Mouse (Mus musculus) liver, postnatal 0 days (tissue): Measurements from ENCODE around the gene Pacrg. TPM values are rescaled to one million over a fixed set of nuclear protein-coding genes. Genes with fewer than 3 reads are reported as not detected.

Experiments
- ATAC-seq: fragments of 200-750 bp; cut with Nextera tagmentation; 2 replicates; pipeline ENCODE4 v1.8.0; 2017; ENCODE audit warnings: mild to moderate bottlenecking, moderate library complexity
- DNase-seq: peaks from one replicate; pipeline ENCODE4 v3.0.0-alpha.2; 2016
- H3K27ac ChIP-seq: fragments of 300-500 bp; sonication (generic); 2 replicates; pipeline ENCODE4 v1.5.1; 2014; ENCODE audit warnings: antibody characterized with exemption, moderate library complexity, mild to moderate bottlenecking, low read depth
- H3K27me3 ChIP-seq: fragments of 300-500 bp; sonication (generic); 2 replicates; pipeline ENCODE4 v1.6.1; 2014; ENCODE audit warnings: low read length, control low read depth, mixed read lengths; ENCODE audit not compliant: insufficient read depth
- H3K36me3 ChIP-seq: fragments of 300-500 bp; sonication (generic); replicated peaks from 2 replicates; pipeline ENCODE4 v1.6.1; 2014; ENCODE audit warnings: mild to moderate bottlenecking, control low read depth, low read length, moderate library complexity, mixed read lengths; ENCODE audit not compliant: insufficient read depth
- H3K4me1 ChIP-seq: fragments of 300-500 bp; sonication (generic); 2 replicates; pipeline ENCODE4 v1.6.1; 2014; ENCODE audit warnings: antibody characterized with exemption, mild to moderate bottlenecking, control low read depth; ENCODE audit not compliant: insufficient read depth
- H3K4me2 ChIP-seq: fragments of 300-500 bp; sonication (generic); 2 replicates; pipeline ENCODE4 v1.6.1; 2014; ENCODE audit warnings: low read depth, mild to moderate bottlenecking, low read length, moderate library complexity, mixed read lengths
- H3K4me3 ChIP-seq: fragments of 300-500 bp; sonication (generic); 2 replicates; pipeline ENCODE4 v1.5.1; 2014; ENCODE audit warnings: low read depth, low read length
- H3K9ac ChIP-seq: fragments of 300-500 bp; sonication (generic); replicated peaks from 2 replicates; pipeline ENCODE4 v1.6.1; 2014; ENCODE audit warnings: mild to moderate bottlenecking, moderate library complexity
- H3K9me3 ChIP-seq: fragments of 300-500 bp; sonication (generic); 2 replicates; pipeline ENCODE4 v1.6.1; 2016; ENCODE audit warnings: mild to moderate bottlenecking, control low read depth, low read length, mixed read lengths
- CTCF ChIP-seq: sonication (generic); IDR thresholded peaks from 2 replicates; pipeline ENCODE4 v1.5.1; 2016; ENCODE audit warnings: antibody characterized with exemption, low read depth
- EP300 ChIP-seq: IDR thresholded peaks from 2 replicates; pipeline ENCODE4 v1.6.1; 2016; ENCODE audit warnings: antibody characterized with exemption, low read depth, mild to moderate bottlenecking
- WGBS: fragments of 180-500 bp; shearing (Covaris S2); extraction: QIAGEN DNeasy Blood & Tissue Kit; methylation state at CpG from one replicate; pipeline ENCODE4 v1.1.7; 2014; ENCODE audit not compliant: insufficient replicate concordance; 5-methylcytosine and 5-hydroxymethylcytosine counted together
- polyA plus RNA-seq: library from polyadenylated mRNA; unstranded; fragments of >200 nt; fragmentation: Nextera tagmentation; extraction: Ambion mirVana; gene quantifications from 2 replicates; pipeline ENCODE4 v1.2.1, GENCODE M21; 2015

Pacrg gene
- polyA plus RNA-seq, 1 experiment from 2014 or later, result not detected

GRCm38 (mm10) chr17:10608146-10608545, 232.0 kb downstream of the Pacrg start:
- H3K4me3 ChIP-seq, result no peak overlapping the region
- no peaks in the 10 kb centered on the region for H3K27me3 ChIP-seq
- H3K27ac ChIP-seq, result no peak overlapping the region
- ATAC-seq, result no peak
- no peak for DNase-seq
- 67% methylated on average over 4 of the region's 4 CpGs for WGBS
- no peak overlapping the region for H3K4me2 ChIP-seq
- no peaks in the 10 kb centered on the region for H3K36me3 ChIP-seq
- TF ChIP-seq CTCF (no peak), EP300 (no peak)
- H3K4me1 ChIP-seq, result peaks cover 3% of the 10 kb centered on the region; the same call in 1 of the 2 replicates
- H3K9ac ChIP-seq, result no peak overlapping the region
- H3K9me3 ChIP-seq, result no peaks in the 10 kb centered on the region

GRCm38 (mm10) chr17:10606090-10606489, 234.0 kb downstream of the Pacrg start:
- TF ChIP-seq CTCF (no peak), EP300 (no peak)
- no peaks in the 10 kb centered on the region for H3K36me3 ChIP-seq
- DNase-seq, result no peak
- H3K4me3 ChIP-seq, result no peak overlapping the region
- H3K4me2 ChIP-seq, result no peak overlapping the region
- peaks cover 3% of the 10 kb centered on the region; the same call in 1 of the 2 replicates for H3K4me1 ChIP-seq
- no peaks in the 10 kb centered on the region for H3K27me3 ChIP-seq
- ATAC-seq, result no peak
- no peak overlapping the region for H3K27ac ChIP-seq
- WGBS, result 28% methylated on average over 3 of the region's 3 CpGs
- no peaks in the 10 kb centered on the region for H3K9me3 ChIP-seq
- no peak overlapping the region for H3K9ac ChIP-seq

- WGBS, result 78% methylated on average over 4 of the region's 4 CpGs
- Histone ChIP-seq H3K27ac (no peak overlapping the region), H3K9ac (no peak overlapping the region), H3K36me3 (no peaks in the 10 kb centered on the region), H3K4me2 (no peak overlapping the region), H3K9me3 (no peaks in the 10 kb centered on the region), H3K27me3 (no peaks in the 10 kb centered on the region), H3K4me1 (no peaks in the 10 kb centered on the region), H3K4me3 (no peak overlapping the region)
- no peak for DNase-seq
- ATAC-seq, result no peak
- TF ChIP-seq CTCF, result no peak
- TF ChIP-seq EP300, result no peak
Measured at GRCm38 (mm10) chr17:10597741-10598140, 242.4 kb downstream of the Pacrg start.

GRCm38 (mm10) chr17:10589604-10590003, 250.5 kb downstream of the Pacrg start:
- no peak overlapping the region for H3K4me3 ChIP-seq
- H3K9ac ChIP-seq, result no peak overlapping the region
- TF ChIP-seq EP300, result no peak
- TF ChIP-seq CTCF, result no peak
- no peaks in the 10 kb centered on the region for H3K4me1 ChIP-seq
- H3K27ac ChIP-seq, result no peak overlapping the region
- ATAC-seq, result no peak
- no peak for DNase-seq
- no peaks in the 10 kb centered on the region for H3K36me3 ChIP-seq
- no peaks in the 10 kb centered on the region for H3K9me3 ChIP-seq
- H3K27me3 ChIP-seq, result no peaks in the 10 kb centered on the region
- WGBS, result 81% methylated on average over 7 of the region's 7 CpGs
- no peak overlapping the region for H3K4me2 ChIP-seq

- H3K9me3 ChIP-seq, result no peaks in the 10 kb centered on the region
- H3K4me1 ChIP-seq, result no peaks in the 10 kb centered on the region
- ATAC-seq, result no peak
- H3K27ac ChIP-seq, result no peak overlapping the region
- H3K9ac ChIP-seq, result no peak overlapping the region
- no peak for DNase-seq
- H3K27me3 ChIP-seq, result no peaks in the 10 kb centered on the region
- H3K4me2 ChIP-seq, result no peak overlapping the region
- no peaks in the 10 kb centered on the region for H3K36me3 ChIP-seq
- WGBS, result 72% methylated on average over 7 of the region's 7 CpGs
- no peak overlapping the region for H3K4me3 ChIP-seq
- TF ChIP-seq EP300, result no peak
- TF ChIP-seq CTCF, result no peak
Measured at GRCm38 (mm10) chr17:10588922-10589400, 251.2 kb downstream of the Pacrg start.

GRCm38 (mm10) chr17:10583301-10583700, 256.8 kb downstream of the Pacrg start:
- ATAC-seq (no peak), DNase-seq (no peak)
- Histone ChIP-seq H3K36me3 (no peaks in the 10 kb centered on the region), H3K4me2 (no peak overlapping the region), H3K4me3 (no peak overlapping the region), H3K9ac (no peak overlapping the region), H3K4me1 (no peaks in the 10 kb centered on the region), H3K9me3 (no peaks in the 10 kb centered on the region), H3K27ac (no peak overlapping the region), H3K27me3 (no peaks in the 10 kb centered on the region)
- WGBS, result 64% methylated on average over 3 of the region's 3 CpGs
- TF ChIP-seq CTCF (no peak), EP300 (no peak)

GRCm38 (mm10) chr17:10575306-10575705, 264.8 kb downstream of the Pacrg start:
- Histone ChIP-seq H3K4me3 (no peak overlapping the region), H3K27me3 (no peaks in the 10 kb centered on the region), H3K27ac (no peak overlapping the region), H3K36me3 (no peaks in the 10 kb centered on the region), H3K9ac (no peak overlapping the region), H3K9me3 (no peaks in the 10 kb centered on the region), H3K4me2 (no peak overlapping the region), H3K4me1 (no peaks in the 10 kb centered on the region)
- no peak for TF ChIP-seq CTCF
- TF ChIP-seq EP300, result no peak
- WGBS, result 82% methylated on average over 7 of the region's 7 CpGs
- DNase-seq, result no peak
- ATAC-seq, result no peak
